Mouse (Mus musculus) MEL (cell line): ENCODE measurements around the gene Erbb2. TPM values are rescaled to one million over a fixed set of nuclear protein-coding genes. Genes with fewer than 3 reads are reported as not detected.

Experiments
- DNase-seq: peaks from one replicate; pipeline ENCODE4 v3.0.0; 2011; ENCODE audit warnings: low read depth, low spot score
- H3K27ac ChIP-seq: 2 replicates; pipeline ENCODE4 v1.5.1; 2012; ENCODE audit warnings: low read depth, mild to moderate bottlenecking, control low read depth, low read length, moderate library complexity; ENCODE audit not compliant: control insufficient read depth
- H3K27me3 ChIP-seq, 2 experiments: fragments of 150-350 bp in 1 of 2; sonication (generic) in 1 of 2; 2 replicates each; pipeline ENCODE4 v1.6.1; 2012; ENCODE audit warnings: low read length in 2 of 2, mild to moderate bottlenecking in 2 of 2, improper control_type of control experiment in 1 of 2, moderate library complexity in 1 of 2; ENCODE audit not compliant: insufficient read depth in 2 of 2, control insufficient read depth in 1 of 2
- H3K36me3 ChIP-seq, 2 experiments: 2 replicates each; pipeline ENCODE4 v1.6.1; 2012 to 2014; ENCODE audit warnings: low read length in 2 of 2, improper control_type of control experiment in 1 of 2, inconsistent platforms in 1 of 2, mild to moderate bottlenecking in 1 of 2; ENCODE audit not compliant: insufficient read depth in 2 of 2, control insufficient read depth in 1 of 2
- H3K4me1 ChIP-seq, 2 experiments: fragments of 150-350 bp in 1 of 2; sonication (generic) in 1 of 2; 2 replicates each; pipeline ENCODE4 v1.6.1; 2012; ENCODE audit warnings: low read length in 2 of 2, improper control_type of control experiment in 1 of 2, mild to moderate bottlenecking in 1 of 2; ENCODE audit not compliant: insufficient read depth in 2 of 2, control insufficient read depth in 1 of 2
- H3K4me3 ChIP-seq, 2 experiments: fragments of 150-350 bp in 1 of 2; sonication (generic) in 1 of 2; 2 replicates each; pipeline ENCODE4 v1.5.1; 2012; ENCODE audit warnings: low read depth in 2 of 2, low read length in 2 of 2, mild to moderate bottlenecking in 2 of 2, moderate library complexity in 2 of 2, control low read depth in 1 of 2, improper control_type of control experiment in 1 of 2; ENCODE audit not compliant: control insufficient read depth in 1 of 2, insufficient read depth in 1 of 2
- H3K79me2 ChIP-seq: 2 replicates; pipeline ENCODE4 v1.6.1; 2012; ENCODE audit warnings: mild to moderate bottlenecking, low read length, moderate library complexity; ENCODE audit not compliant: control insufficient read depth, poor library complexity, insufficient read depth
- H3K9ac ChIP-seq: 2 replicates; pipeline ENCODE4 v1.6.1; 2012; ENCODE audit warnings: low read depth, mild to moderate bottlenecking, control low read depth, low read length, moderate library complexity; ENCODE audit not compliant: control insufficient read depth, poor library complexity, severe bottlenecking
- H3K9me3 ChIP-seq: fragments of 150-350 bp; sonication (generic); replicated peaks from 2 replicates; pipeline ENCODE4 v1.6.1; 2012; ENCODE audit warnings: mild to moderate bottlenecking, low read length, improper control_type of control experiment, moderate library complexity; ENCODE audit not compliant: insufficient read depth
- BHLHE40 ChIP-seq: IDR thresholded peaks from 2 replicates; pipeline ENCODE4 v1.6.1; 2012; ENCODE audit warnings: low read depth, mild to moderate bottlenecking, inconsistent platforms, low read length, improper control_type of control experiment, borderline replicate concordance
- CHD1 ChIP-seq: IDR thresholded peaks from 2 replicates; pipeline ENCODE4 v1.6.1; 2012; ENCODE audit warnings: low read depth, mild to moderate bottlenecking, inconsistent platforms, low read length, improper control_type of control experiment
- E2F4 ChIP-seq: IDR thresholded peaks from 2 replicates; pipeline ENCODE4 v1.6.1; 2011; ENCODE audit warnings: low read depth, low read length, improper control_type of control experiment, borderline replicate concordance
- GABPA ChIP-seq: IDR thresholded peaks from 2 replicates; pipeline ENCODE4 v1.6.1; 2012; ENCODE audit warnings: low read depth, mild to moderate bottlenecking, inconsistent platforms, low read length, improper control_type of control experiment, moderate library complexity
- GATA1 ChIP-seq: IDR thresholded peaks from 2 replicates; pipeline ENCODE4 v1.6.1; 2011; ENCODE audit warnings: low read depth, low read length, improper control_type of control experiment
- HCFC1 ChIP-seq: IDR thresholded peaks from 2 replicates; pipeline ENCODE4 v1.6.1; 2012; ENCODE audit warnings: low read depth, mild to moderate bottlenecking, inconsistent platforms, low read length, improper control_type of control experiment, moderate library complexity
- JUND ChIP-seq: IDR thresholded peaks from 2 replicates; pipeline ENCODE4 v1.6.1; 2011; ENCODE audit warnings: low read depth, mild to moderate bottlenecking, improper control_type of control experiment, low read length
- MAX ChIP-seq: IDR thresholded peaks from 2 replicates; pipeline ENCODE4 v1.6.1; 2011; ENCODE audit warnings: low read length, improper control_type of control experiment
- MAZ ChIP-seq: IDR thresholded peaks from 2 replicates; pipeline ENCODE4 v1.6.1; 2012; ENCODE audit warnings: low read depth, mild to moderate bottlenecking, inconsistent platforms, low read length, improper control_type of control experiment
- MEF2A ChIP-seq: IDR thresholded peaks from 2 replicates; pipeline ENCODE4 v1.6.1; 2014; ENCODE audit warnings: low read depth, mild to moderate bottlenecking, inconsistent platforms, low read length, improper control_type of control experiment; ENCODE audit not compliant: poor library complexity, insufficient replicate concordance, severe bottlenecking; ENCODE audit errors: extremely low read depth
- MYC ChIP-seq: IDR thresholded peaks from 2 replicates; pipeline ENCODE4 v1.6.1; 2011; ENCODE audit warnings: low read depth, mild to moderate bottlenecking, low read length, improper control_type of control experiment, moderate library complexity
- NRF1 ChIP-seq: IDR thresholded peaks from 2 replicates; pipeline ENCODE4 v1.6.1; 2014; ENCODE audit warnings: low read depth, mild to moderate bottlenecking, inconsistent platforms, low read length, improper control_type of control experiment, moderate library complexity; ENCODE audit not compliant: poor library complexity, insufficient read depth, severe bottlenecking
- TAL1 ChIP-seq: IDR thresholded peaks from 2 replicates; pipeline ENCODE4 v1.6.1; 2012; ENCODE audit warnings: mild to moderate bottlenecking, inconsistent platforms, low read length, moderate library complexity, mixed read lengths
- UBTF ChIP-seq: IDR thresholded peaks from 2 replicates; pipeline ENCODE4 v1.6.1; 2012; ENCODE audit warnings: low read depth, mild to moderate bottlenecking, inconsistent platforms, low read length, improper control_type of control experiment, moderate library complexity, borderline replicate concordance; ENCODE audit not compliant: insufficient read depth
- USF1 ChIP-seq: IDR thresholded peaks from 2 replicates; pipeline ENCODE4 v1.6.1; 2014; ENCODE audit warnings: low read depth, mild to moderate bottlenecking, inconsistent platforms, low read length, improper control_type of control experiment, moderate library complexity
- USF2 ChIP-seq, 2 experiments: IDR thresholded peaks; 2 replicates each; pipeline ENCODE4 v1.6.1; 2011 to 2012; ENCODE audit warnings: improper control_type of control experiment in 2 of 2, low read length in 2 of 2, borderline replicate concordance in 1 of 2, inconsistent platforms in 1 of 2, low read depth in 1 of 2, mild to moderate bottlenecking in 1 of 2; ENCODE audit not compliant: insufficient read depth in 1 of 2
- ZNF384 ChIP-seq: IDR thresholded peaks from 2 replicates; pipeline ENCODE4 v1.6.1; 2012; ENCODE audit warnings: low read depth, mild to moderate bottlenecking, inconsistent platforms, low read length, improper control_type of control experiment
- polyA plus RNA-seq, 2 experiments: library from polyadenylated mRNA; stranded (reverse) in 1 of 2; unstranded in 1 of 2; fragments of >175 nt in 1 of 2; fragments of >200 nt in 1 of 2; gene quantifications; 2 replicates each; pipeline versions ENCODE4 v1.2.1 to v1.2.4; 2012; ENCODE audit warnings: low replicate concordance in 2 of 2, low read depth in 1 of 2; ENCODE audit not compliant: insufficient read length in 2 of 2, insufficient read depth in 1 of 2, missing spikeins in 1 of 2
- total RNA-seq: library from RNA; depleted of rRNA; stranded (reverse); fragments of 300-350 nt; gene quantifications from 2 replicates; pipeline ENCODE4 v1.2.3, GENCODE M21; 2012

The Erbb2 gene
- total and polyA plus RNA-seq, 3 experiments = not detected

DNA sequence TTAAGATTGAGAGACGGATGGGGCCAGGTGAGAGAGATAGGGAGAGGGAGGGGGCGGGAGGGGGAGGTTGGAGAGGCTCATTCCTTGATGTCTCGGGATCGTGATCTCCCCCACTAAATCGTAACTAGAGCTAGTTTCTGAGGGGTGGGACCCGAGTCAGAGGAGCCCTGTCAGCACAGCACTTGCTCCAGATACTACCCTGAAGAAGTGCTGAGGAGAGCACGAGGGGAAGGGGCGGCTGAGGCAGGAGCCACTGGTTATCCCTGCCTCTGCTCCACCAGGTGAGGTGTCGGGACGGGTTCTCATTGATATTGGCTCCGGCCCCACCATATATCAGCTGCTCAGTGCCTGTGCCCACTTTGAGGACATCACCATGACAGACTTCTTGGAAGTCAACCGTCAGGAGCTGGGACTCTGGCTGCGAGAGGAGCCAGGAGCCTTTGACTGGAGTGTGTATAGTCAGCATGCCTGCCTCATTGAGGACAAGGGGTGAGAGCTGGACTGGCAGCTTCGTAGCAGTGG is 25.2 kb upstream of the Erbb2 start:
- no peaks in the 10 kb centered on the region; a peak in 1 of 4 replicates for H3K36me3 ChIP-seq
- DNase-seq = no peak
- peaks cover 0 to 14% of the 10 kb centered on the region in 2 experiments; a peak in 2 of 4 replicates for H3K4me1 ChIP-seq
- H3K79me2 ChIP-seq = no peaks in the 10 kb centered on the region
- H3K9me3 ChIP-seq = no peaks in the 10 kb centered on the region
- no peaks in the 10 kb centered on the region for H3K27me3 ChIP-seq
- H3K4me3 ChIP-seq = no peak overlapping the region
- TF ChIP-seq MAZ (no peak), E2F4 (no peak), NRF1 (no peak), MYC (no peak), ZNF384 (no peak), HCFC1 (no peak), TAL1 (no peak), CHD1 (no peak), USF1 (no peak), MAX (no peak), UBTF (no peak), JUND (no peak), GABPA (no peak), GATA1 (no peak), MEF2A (no peak), USF2 (IDR thresholded peaks at IDR 0.05; ENCODE audit: borderline replicate concordance in 1 of 2, insufficient read depth in 1 of 2, low read depth in 1 of 2, low read length in 2 of 2) (no peak), BHLHE40 (no peak)
- no peak overlapping the region for H3K9ac ChIP-seq
- H3K27ac ChIP-seq = no peak overlapping the region

DNA sequence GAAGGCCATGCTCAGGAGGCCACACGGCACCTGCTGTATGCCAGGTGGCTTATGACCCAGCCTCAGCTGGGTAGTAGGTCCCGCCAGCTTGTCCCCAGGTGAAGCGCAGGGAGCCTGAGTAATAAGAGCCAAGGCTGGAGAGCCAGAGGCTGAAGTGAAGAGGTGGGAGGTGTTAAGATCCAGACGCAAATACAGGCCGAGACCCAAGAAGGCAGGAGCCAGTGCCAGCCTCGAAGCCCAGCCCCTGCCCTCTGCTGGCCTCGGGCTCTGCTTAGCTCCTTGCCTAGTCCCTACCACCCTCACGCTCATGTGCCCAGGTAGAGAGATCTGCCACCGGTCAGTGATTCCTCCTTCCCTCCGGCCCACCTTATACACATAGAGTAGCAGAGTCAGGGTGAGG is 24.0 kb upstream of the Erbb2 start:
- no peaks in the 10 kb centered on the region for H3K27me3 ChIP-seq
- DNase-seq = no peak
- no peak for TF ChIP-seq TAL1
- H3K4me1 ChIP-seq = peaks cover 4 to 25% of the 10 kb centered on the region in 2 experiments
- no peaks in the 10 kb centered on the region for H3K9me3 ChIP-seq
- H3K9ac ChIP-seq = no peak overlapping the region
- no peaks in the 10 kb centered on the region for H3K79me2 ChIP-seq
- peaks cover 0 to 7% of the 10 kb centered on the region in 2 experiments; a peak in 2 of 4 replicates for H3K36me3 ChIP-seq
- H3K27ac ChIP-seq = no peak overlapping the region
- no peak overlapping the region for H3K4me3 ChIP-seq
